Mouse (Mus musculus) stomach, embryonic 15.5 days (tissue): Measurements from ENCODE around the gene Mrpl58. TPM values are rescaled to one million over a fixed set of nuclear protein-coding genes. Genes with fewer than 3 reads are reported as not detected.
"Not testable (repeated sequence)": the region's sequence is repeated elsewhere in the genome, so short reads cannot be mapped to it uniquely, and the experiment has no call there.

ENCODE experiments used
- ATAC-seq: fragments of 200-750 bp; cut with Nextera tagmentation; 2 replicates; pipeline ENCODE4 v1.8.0; 2017; ENCODE audit warnings: low read depth, moderate number of reproducible peaks, moderate TSS enrichment; ENCODE audit not compliant: insufficient read depth, low FRiP score
- H3K27ac ChIP-seq: fragments of 300-500 bp; sonication (generic); 2 replicates; pipeline ENCODE4 v1.5.1; 2015; ENCODE audit warnings: mild to moderate bottlenecking, inconsistent platforms
- H3K27me3 ChIP-seq: fragments of 300-500 bp; sonication (generic); replicated peaks from 2 replicates; pipeline ENCODE4 v1.6.1; 2015; ENCODE audit warnings: inconsistent platforms
- H3K36me3 ChIP-seq: fragments of 300-500 bp; sonication (generic); 2 replicates; pipeline ENCODE4 v1.6.1; 2015; ENCODE audit warnings: inconsistent platforms
- H3K4me1 ChIP-seq: fragments of 300-500 bp; sonication (generic); 2 replicates; pipeline ENCODE4 v1.6.1; 2015; ENCODE audit warnings: inconsistent platforms
- H3K4me2 ChIP-seq: fragments of 300-500 bp; sonication (generic); 2 replicates; pipeline ENCODE4 v1.6.1; 2015; ENCODE audit warnings: mild to moderate bottlenecking, inconsistent platforms
- H3K4me3 ChIP-seq: fragments of 300-500 bp; sonication (generic); replicated peaks from 2 replicates; pipeline ENCODE4 v1.5.1; 2015; ENCODE audit warnings: inconsistent platforms
- H3K9ac ChIP-seq: fragments of 300-500 bp; sonication (generic); 2 replicates; pipeline ENCODE4 v1.6.1; 2015; ENCODE audit warnings: inconsistent platforms
- H3K9me3 ChIP-seq: fragments of 300-500 bp; sonication (generic); 2 replicates; pipeline ENCODE4 v1.6.1; 2016; ENCODE audit warnings: inconsistent platforms
- WGBS: fragments of 180-500 bp; shearing (Covaris S2); methylation state at CpG from one replicate; pipeline ENCODE4 v1.1.7; 2015; 5-methylcytosine and 5-hydroxymethylcytosine counted together
- microRNA-seq: library from miRNA; unstranded; fragments of <30 nt; microRNA quantifications from one replicate; pipeline ENCODE4, GENCODE M21; 2016
- polyA plus RNA-seq: library from polyadenylated mRNA; unstranded; fragments of >200 nt; fragmentation: Nextera tagmentation; extraction: Ambion mirVana; gene quantifications from 2 replicates; pipeline ENCODE4 v1.2.1, GENCODE M21; 2015

The Mrpl58 gene
- polyA plus RNA-seq, 1 experiment from 2014 or later, result 184 TPM

- ATAC-seq, result no peak
- 79% methylated on average over 8 of the region's 8 CpGs for WGBS
- no peak overlapping the region for H3K27ac ChIP-seq
- no peaks in the 10 kb centered on the region for H3K27me3 ChIP-seq
- no peak overlapping the region for H3K4me3 ChIP-seq
- peaks cover 8% of the 10 kb centered on the region for H3K4me1 ChIP-seq
- no peaks in the 10 kb centered on the region for H3K9me3 ChIP-seq
- no peak overlapping the region for H3K9ac ChIP-seq
- no peak overlapping the region for H3K4me2 ChIP-seq
- no peaks in the 10 kb centered on the region for H3K36me3 ChIP-seq
Measured at GRCm38 (mm10) chr11:115451781-115452241, 48.3 kb downstream of the Mrpl58 start.

- Histone ChIP-seq H3K4me2 (no peak overlapping the region), H3K27ac (no peak overlapping the region), H3K4me1 (peaks cover 12% of the 10 kb centered on the region), H3K9ac (no peak overlapping the region), H3K9me3 (no peaks in the 10 kb centered on the region), H3K36me3 (no peaks in the 10 kb centered on the region), H3K27me3 (no peaks in the 10 kb centered on the region), H3K4me3 (no peak overlapping the region)
- no peak for ATAC-seq
- WGBS, result 83% methylated on average over 7 of the region's 7 CpGs
Measured at GRCm38 (mm10) chr11:115452281-115452860, 48.8 kb downstream of the Mrpl58 start.

DNA sequence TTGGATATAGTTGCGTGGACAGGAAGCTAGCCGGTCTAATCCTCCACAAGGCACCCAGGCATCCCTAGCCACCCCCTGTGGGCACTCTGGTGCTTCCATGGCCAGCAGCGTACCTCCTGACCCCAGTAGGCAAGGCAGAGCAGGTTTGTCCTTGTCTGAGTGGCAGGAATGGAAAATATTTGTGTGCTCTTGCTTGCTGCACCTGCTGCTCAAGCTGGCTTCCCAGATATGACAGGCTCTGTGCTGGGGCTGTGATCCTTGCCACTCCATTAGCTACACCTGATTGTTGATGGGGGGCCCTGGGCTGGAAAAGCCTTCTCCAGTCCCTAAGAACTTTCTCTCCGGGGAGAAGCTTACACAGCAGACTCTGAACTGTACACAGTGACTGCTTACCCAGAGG lies 49.8 kb downstream of the Mrpl58 start:
- peaks cover 6% of the 10 kb centered on the region; the same call in 1 of the 2 replicates for H3K4me1 ChIP-seq
- H3K27ac ChIP-seq, result no peak overlapping the region; the same call in 1 of the 2 replicates
- 61% methylated on average over 4 of the region's 4 CpGs for WGBS
- no peak overlapping the region for H3K4me2 ChIP-seq
- no peaks in the 10 kb centered on the region for H3K9me3 ChIP-seq
- no peaks in the 10 kb centered on the region for H3K36me3 ChIP-seq
- no peaks in the 10 kb centered on the region for H3K27me3 ChIP-seq
- ATAC-seq, result peak; percentile 8; the same call in 1 of the 2 replicates
- H3K4me3 ChIP-seq, result no peak overlapping the region
- H3K9ac ChIP-seq, result no peak overlapping the region

GRCm38 (mm10) chr11:115454822-115455221 lies 51.3 kb downstream of the Mrpl58 start:
- H3K27me3 ChIP-seq, H3K36me3 ChIP-seq, H3K9me3 ChIP-seq, H3K4me2 ChIP-seq, H3K9ac ChIP-seq, H3K4me1 ChIP-seq, H3K4me3 ChIP-seq, ATAC-seq, H3K27ac ChIP-seq: not testable (repeated sequence)
- WGBS, result 86% methylated on average over 6 of the region's 6 CpGs

DNA sequence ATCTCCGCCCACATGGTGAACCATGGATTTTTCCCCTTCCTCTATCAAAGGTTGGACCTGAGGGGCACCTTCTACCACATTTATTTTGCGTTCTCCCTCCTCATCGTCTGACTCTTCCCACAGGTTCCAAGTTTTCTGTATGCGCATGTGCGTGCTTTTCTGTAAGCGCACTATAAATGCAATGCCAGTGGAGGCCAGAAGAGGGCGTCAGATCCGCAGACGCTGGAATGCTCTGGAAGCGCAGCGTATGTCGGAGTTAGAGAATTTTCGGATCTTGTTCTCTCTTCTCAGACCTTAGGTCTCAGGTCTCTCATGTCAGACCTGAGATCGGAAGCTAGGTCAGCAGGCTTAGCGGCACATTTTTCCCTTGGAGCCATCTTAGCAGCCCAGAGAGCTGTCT lies 52.1 kb downstream of the Mrpl58 start:
- no peak overlapping the region for H3K4me2 ChIP-seq
- 85% methylated on average over 15 of the region's 15 CpGs for WGBS
- H3K4me1 ChIP-seq, result peaks cover 6% of the 10 kb centered on the region; the same call in 1 of the 2 replicates
- H3K27me3 ChIP-seq, result no peaks in the 10 kb centered on the region
- no peaks in the 10 kb centered on the region for H3K36me3 ChIP-seq
- no peaks in the 10 kb centered on the region for H3K9me3 ChIP-seq
- no peak for ATAC-seq
- no peak overlapping the region for H3K9ac ChIP-seq
- H3K27ac ChIP-seq, result no peak overlapping the region
- H3K4me3 ChIP-seq, result no peak overlapping the region

DNA sequence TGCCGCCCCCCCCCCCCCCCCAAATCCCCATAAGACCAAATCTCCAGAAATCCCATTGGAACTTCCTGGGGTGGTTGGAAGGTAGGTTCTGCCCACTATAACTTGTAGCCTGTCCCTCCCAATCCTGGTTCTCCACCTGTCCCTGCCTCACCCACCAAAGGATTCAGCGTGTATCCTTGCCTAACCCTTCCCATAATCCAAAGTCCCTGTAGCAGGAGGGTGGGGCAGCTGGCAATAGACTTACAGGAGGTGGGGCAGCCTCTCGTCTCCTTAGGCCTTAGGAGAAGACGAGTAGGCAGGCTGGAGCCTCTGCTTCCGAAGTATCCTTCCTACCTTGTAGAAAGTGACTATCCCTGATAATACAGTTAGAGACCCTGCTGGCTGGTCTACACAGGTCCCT lies 52.6 kb downstream of the Mrpl58 start:
- ATAC-seq, result no peak
- Histone ChIP-seq H3K4me3 (no peak overlapping the region), H3K9me3 (no peaks in the 10 kb centered on the region), H3K36me3 (no peaks in the 10 kb centered on the region), H3K27ac (no peak overlapping the region), H3K9ac (no peak overlapping the region), H3K27me3 (no peaks in the 10 kb centered on the region), H3K4me2 (no peak overlapping the region), H3K4me1 (peaks cover 6% of the 10 kb centered on the region; the same call in 1 of the 2 replicates)
- WGBS, result 79% methylated on average over 5 of the region's 5 CpGs

DNA sequence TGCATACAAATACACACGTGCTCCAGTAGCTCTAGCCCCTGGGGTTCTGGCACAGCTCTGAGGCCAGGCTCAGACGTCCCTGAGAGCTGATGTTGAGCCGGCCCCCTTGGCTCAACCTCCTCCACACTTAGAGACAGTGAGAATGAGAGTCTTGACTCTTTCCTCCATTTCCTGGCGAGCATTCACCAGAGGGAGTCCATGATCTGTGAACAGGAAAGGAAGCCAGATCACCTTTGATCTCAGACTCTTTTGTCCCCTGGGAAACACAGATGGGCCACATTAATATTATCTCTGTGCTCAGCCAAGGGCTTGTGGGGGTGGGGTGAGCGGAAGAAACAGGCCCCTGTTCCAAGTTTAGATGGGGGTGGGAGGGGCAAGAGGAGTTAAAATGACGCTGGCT lies 53.9 kb downstream of the Mrpl58 start:
- Histone ChIP-seq H3K27me3 (no peaks in the 10 kb centered on the region), H3K36me3 (no peaks in the 10 kb centered on the region), H3K4me2 (no peak overlapping the region), H3K27ac (no peak overlapping the region), H3K4me1 (peaks cover 6% of the 10 kb centered on the region; the same call in 1 of the 2 replicates), H3K4me3 (no peak overlapping the region), H3K9me3 (no peaks in the 10 kb centered on the region), H3K9ac (no peak overlapping the region)
- WGBS, result 31% methylated on average over 6 of the region's 6 CpGs
- peak; percentile 15; the same call in 1 of the 2 replicates for ATAC-seq

- H3K36me3 ChIP-seq, result no peaks in the 10 kb centered on the region
- no peak for ATAC-seq
- H3K4me2 ChIP-seq, result no peak overlapping the region
- H3K4me3 ChIP-seq, result no peak overlapping the region
- no peaks in the 10 kb centered on the region for H3K9me3 ChIP-seq
- H3K9ac ChIP-seq, result no peak overlapping the region
- peaks cover 12% of the 10 kb centered on the region for H3K4me1 ChIP-seq
- 29% methylated on average over 8 of the region's 8 CpGs for WGBS
- no peak overlapping the region for H3K27ac ChIP-seq
- H3K27me3 ChIP-seq, result no peaks in the 10 kb centered on the region
Measured at GRCm38 (mm10) chr11:115460976-115461375, 57.4 kb downstream of the Mrpl58 start.

DNA sequence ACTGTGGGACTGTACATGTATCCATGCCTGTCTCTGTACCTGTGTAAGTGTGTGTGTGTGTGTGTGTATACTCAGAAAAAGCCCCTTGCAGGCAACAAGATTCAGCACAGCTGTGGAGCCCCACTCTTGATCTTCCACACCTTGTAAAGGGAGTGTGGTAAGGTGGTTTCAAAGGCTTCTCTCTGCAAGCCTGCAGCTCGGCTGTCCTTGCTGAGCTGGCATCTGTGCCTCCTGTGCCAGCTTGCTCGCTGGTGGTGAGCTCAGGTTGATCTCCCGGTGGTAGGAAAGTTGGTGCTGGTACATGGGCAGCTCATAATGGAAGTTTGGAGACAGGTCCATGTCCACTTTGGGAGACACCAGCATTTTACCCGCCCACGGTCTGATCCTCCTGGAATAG lies 58.3 kb downstream of the Mrpl58 start:
- no peaks in the 10 kb centered on the region for H3K27me3 ChIP-seq
- H3K27ac ChIP-seq, result no peak overlapping the region
- ATAC-seq, result no peak
- no peaks in the 10 kb centered on the region for H3K36me3 ChIP-seq
- H3K4me3 ChIP-seq, result no peak overlapping the region
- 67% methylated on average over 5 of the region's 5 CpGs for WGBS
- H3K9ac ChIP-seq, result no peak overlapping the region
- H3K4me2 ChIP-seq, result no peak overlapping the region
- peaks cover 12% of the 10 kb centered on the region for H3K4me1 ChIP-seq
- H3K9me3 ChIP-seq, result no peaks in the 10 kb centered on the region

Small RNAs within 50 kb of the gene (microRNA-seq; reads per million reads assigned to microRNA genes)
- not detected for gene Mir3968

Other genes starting within 250 kb of the Mrpl58 start
- 142 and 144 TPM in 2 replicates for gene Slc9a3r1, start 240.4 kb upstream of the Mrpl58 start, polyA plus RNA-seq
- gene Tmem104, start 216.3 kb upstream of the Mrpl58 start, polyA plus RNA-seq, result 9.3 and 11.5 TPM in 2 replicates
- 23.2 and 24.0 TPM in 2 replicates for gene Nat9, start 215.9 kb upstream of the Mrpl58 start, polyA plus RNA-seq
- gene Grin2c, start 136.5 kb upstream of the Mrpl58 start, polyA plus RNA-seq, result 0.10 and 0.12 TPM in 2 replicates
- gene Fdxr, start 126.7 kb upstream of the Mrpl58 start, polyA plus RNA-seq, result 16.6 and 17.8 TPM in 2 replicates
- gene Fads6, start 106.1 kb upstream of the Mrpl58 start, polyA plus RNA-seq, result 2.0 TPM in 2 replicates
- 0.46 and 0.90 TPM in 2 replicates for gene Otop2, start 96.6 kb upstream of the Mrpl58 start, polyA plus RNA-seq
- gene Ush1g, start 81.7 kb upstream of the Mrpl58 start, polyA plus RNA-seq, result 0.26 and 0.35 TPM in 2 replicates
- gene Otop3, start 69.0 kb upstream of the Mrpl58 start, polyA plus RNA-seq, result 2.4 and 2.7 TPM in 2 replicates
- gene Hid1, start 36.0 kb upstream of the Mrpl58 start, polyA plus RNA-seq, result 32.9 and 41.0 TPM in 2 replicates
- gene Cdr2l, start 21.8 kb upstream of the Mrpl58 start, polyA plus RNA-seq, result 10.0 and 10.5 TPM in 2 replicates
- 824 and 904 TPM in 2 replicates for gene Atp5h, start 16.2 kb downstream of the Mrpl58 start, polyA plus RNA-seq
- 14.6 and 15.6 TPM in 2 replicates for gene Kctd2, start 16.4 kb downstream of the Mrpl58 start, polyA plus RNA-seq
- 0.23 and 0.35 TPM in 2 replicates for gene Trim80, start 36.8 kb downstream of the Mrpl58 start, polyA plus RNA-seq
- gene Slc16a5, start 58.7 kb downstream of the Mrpl58 start, polyA plus RNA-seq, result 2.3 and 3.1 TPM in 2 replicates
- gene Armc7, start 71.9 kb downstream of the Mrpl58 start, polyA plus RNA-seq, result 5.5 and 6.8 TPM in 2 replicates
- 115 and 123 TPM in 2 replicates for gene Nt5c, start 88.1 kb downstream of the Mrpl58 start, polyA plus RNA-seq
- 472 and 482 TPM in 2 replicates for gene Jpt1, start 110.6 kb downstream of the Mrpl58 start, polyA plus RNA-seq
- 838 and 874 TPM in 2 replicates for gene Sumo2, start 132.5 kb downstream of the Mrpl58 start, polyA plus RNA-seq
- 159 and 181 TPM in 2 replicates for gene Nup85, start 160.7 kb downstream of the Mrpl58 start, polyA plus RNA-seq
- gene Mrps7, start 200.2 kb downstream of the Mrpl58 start, polyA plus RNA-seq, result 81.7 and 92.7 TPM in 2 replicates
- 15.9 and 24.3 TPM in 2 replicates for gene Gga3, start 200.3 kb downstream of the Mrpl58 start, polyA plus RNA-seq
- gene Mif4gd, start 209.2 kb downstream of the Mrpl58 start, polyA plus RNA-seq, result 31.9 and 34.4 TPM in 2 replicates
- gene Slc25a19, start 224.5 kb downstream of the Mrpl58 start, polyA plus RNA-seq, result 21.5 and 23.9 TPM in 2 replicates